Mouse (Mus musculus) kidney, postnatal 0 days (tissue): ENCODE results near the gene Stat1. TPM values are rescaled to one million over a fixed set of nuclear protein-coding genes. Genes with fewer than 3 reads are reported as not detected.

Experiments used
- ATAC-seq: fragments of 200-750 bp; cut with Nextera tagmentation; replicated peaks from 2 replicates; pipeline ENCODE4 v1.8.0; 2017; ENCODE audit warnings: low read depth, moderate number of reproducible peaks, moderate TSS enrichment, moderate library complexity; ENCODE audit not compliant: low FRiP score
- DNase-seq: peaks from one replicate; pipeline ENCODE4 v3.0.0-alpha.2; 2016; ENCODE audit warnings: low spot score
- H3K27ac ChIP-seq: fragments of 300-500 bp; sonication (generic); 2 replicates; pipeline ENCODE4 v1.5.1; 2014; ENCODE audit warnings: mild to moderate bottlenecking
- H3K27me3 ChIP-seq: fragments of 300-500 bp; sonication (generic); 2 replicates; pipeline ENCODE4 v1.6.1; 2014; ENCODE audit warnings: low read length, mixed read lengths; ENCODE audit not compliant: insufficient read depth
- H3K36me3 ChIP-seq: fragments of 300-500 bp; sonication (generic); 2 replicates; pipeline ENCODE4 v1.6.1; 2014; ENCODE audit warnings: low read length, mixed read lengths; ENCODE audit not compliant: insufficient read depth
- H3K4me1 ChIP-seq: fragments of 300-500 bp; sonication (generic); replicated peaks from 2 replicates; pipeline ENCODE4 v1.6.1; 2014; ENCODE audit warnings: antibody characterized with exemption, low read length, mixed read lengths; ENCODE audit not compliant: insufficient read depth
- H3K4me2 ChIP-seq: fragments of 300-500 bp; sonication (generic); 2 replicates; pipeline ENCODE4 v1.6.1; 2014; ENCODE audit warnings: mild to moderate bottlenecking, low read length, moderate library complexity, mixed read lengths
- H3K4me3 ChIP-seq: fragments of 300-500 bp; sonication (generic); replicated peaks from 2 replicates; pipeline ENCODE4 v1.5.1; 2014; ENCODE audit warnings: low read depth, low read length
- H3K9ac ChIP-seq: fragments of 300-500 bp; sonication (generic); 2 replicates; pipeline ENCODE4 v1.6.1; 2014; ENCODE audit warnings: low read depth, low read length
- H3K9me3 ChIP-seq: fragments of 300-500 bp; sonication (generic); replicated peaks from 2 replicates; pipeline ENCODE4 v1.6.1; 2016; ENCODE audit warnings: low read length, inconsistent platforms, mixed read lengths
- CTCF ChIP-seq: IDR thresholded peaks from 2 replicates; pipeline ENCODE4 v1.5.1; 2016; ENCODE audit warnings: antibody characterized with exemption, low read depth, mild to moderate bottlenecking, moderate library complexity
- WGBS: fragments of 180-500 bp; shearing (Covaris S2); extraction: QIAGEN DNeasy Blood & Tissue Kit; methylation state at CpG from one replicate; pipeline ENCODE4 v1.1.7; 2014; 5-methylcytosine and 5-hydroxymethylcytosine counted together
- polyA plus RNA-seq: library from polyadenylated mRNA; unstranded; fragments of >200 nt; fragmentation: Nextera tagmentation; extraction: Ambion mirVana; gene quantifications from 2 replicates; pipeline ENCODE4 v1.2.1, GENCODE M21; 2015

The Stat1 gene
- polyA plus RNA-seq, 1 experiment from 2014 or later = 36.9 TPM

DNA sequence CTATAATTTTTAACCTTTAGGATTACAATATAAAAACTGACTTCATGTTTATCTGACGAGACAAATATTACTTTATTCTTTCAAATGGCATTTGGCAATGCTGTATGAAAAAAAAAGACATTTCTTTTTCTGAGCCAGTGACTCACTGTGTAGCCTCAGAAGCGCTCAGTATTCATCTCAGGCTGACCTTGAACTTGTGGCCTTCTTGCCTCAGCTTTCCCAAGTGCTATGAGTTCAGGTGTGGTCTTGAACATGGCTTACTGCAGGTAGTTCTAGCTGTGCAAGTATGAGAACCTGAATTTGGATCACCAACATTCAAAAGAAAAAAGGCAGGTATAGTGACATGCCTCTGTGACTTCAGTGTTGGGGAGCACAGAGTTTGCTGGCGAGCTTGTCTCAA, 1.8 kb downstream of the Stat1 start:
- Histone ChIP-seq H3K36me3 (0 out of 2 replicates have a peak, but pooled peaks cover 11% of the 10 kb centered on the region), H3K9me3 (no peaks in the 10 kb centered on the region), H3K4me2 (0 out of 2 replicates have a peak overlapping the region, but pooled peaks have one; percentile 91), H3K27ac (no peak overlapping the region), H3K4me1 (peaks cover 7% of the 10 kb centered on the region; the same call in 1 of the 2 replicates), H3K4me3 (no peak overlapping the region), H3K9ac (no peak overlapping the region), H3K27me3 (no peaks in the 10 kb centered on the region)
- no peak for DNase-seq
- 91% methylated on average over 3 of the region's 3 CpGs for WGBS
- TF ChIP-seq CTCF = no peak
- ATAC-seq = no peak

DNA sequence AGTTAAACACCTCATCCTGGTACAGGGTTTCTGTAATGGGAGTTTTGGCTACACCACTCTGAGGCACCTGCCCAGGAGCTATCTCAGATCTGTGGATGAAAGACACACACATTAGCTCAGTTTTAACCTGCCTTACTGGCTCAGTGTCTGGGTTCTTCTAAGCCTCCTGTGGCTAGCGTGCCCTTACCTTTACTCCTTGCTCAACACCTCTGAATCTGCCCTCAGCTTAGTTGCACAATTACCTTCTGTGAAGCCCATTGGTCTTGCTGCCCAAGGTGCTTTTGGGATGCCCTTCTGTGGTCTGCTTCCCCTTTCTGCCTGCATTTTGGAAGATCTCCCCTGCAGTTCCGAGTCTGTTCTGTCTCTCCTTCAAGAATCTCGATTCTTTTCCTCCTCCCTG, 5.6 kb downstream of the Stat1 start:
- DNase-seq (no peak), ATAC-seq (no peak)
- Histone ChIP-seq H3K9ac (no peak overlapping the region), H3K4me3 (no peak overlapping the region), H3K4me2 (no peak overlapping the region), H3K27me3 (no peaks in the 10 kb centered on the region), H3K4me1 (peaks cover 7% of the 10 kb centered on the region; the same call in 1 of the 2 replicates), H3K9me3 (no peaks in the 10 kb centered on the region), H3K27ac (no peak overlapping the region), H3K36me3 (0 out of 2 replicates have a peak, but pooled peaks cover 28% of the 10 kb centered on the region)
- WGBS = 79% methylated on average over 3 of the region's 3 CpGs
- TF ChIP-seq CTCF = no peak

DNA sequence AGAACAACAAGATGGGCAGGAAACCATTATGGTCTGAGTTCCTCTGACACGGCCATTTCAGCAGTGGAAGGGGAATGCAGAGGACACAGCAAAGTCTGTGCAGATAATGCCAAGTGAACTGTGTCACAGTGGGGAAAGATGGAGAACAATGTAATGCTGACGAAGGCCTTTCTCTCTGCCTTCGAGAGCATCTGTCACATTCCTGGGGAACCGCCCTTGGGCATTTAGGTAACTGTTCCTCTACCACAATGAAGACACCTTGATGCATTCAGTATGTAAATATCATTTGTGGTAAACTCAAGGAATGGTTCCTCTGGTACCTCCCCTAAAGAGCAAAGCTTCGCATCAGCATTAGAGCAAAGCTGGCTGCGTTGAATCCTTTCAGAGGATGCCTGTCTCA, 8.1 kb downstream of the Stat1 start:
- TF ChIP-seq CTCF = no peak
- no peaks in the 10 kb centered on the region for H3K9me3 ChIP-seq
- no peak overlapping the region for H3K4me3 ChIP-seq
- H3K27me3 ChIP-seq = no peaks in the 10 kb centered on the region
- no peak overlapping the region for H3K9ac ChIP-seq
- DNase-seq (no peak), ATAC-seq (no peak)
- no peaks in the 10 kb centered on the region for H3K4me1 ChIP-seq
- WGBS = 94% methylated on average over 6 of the region's 6 CpGs
- 0 out of 2 replicates have a peak, but pooled peaks cover 28% of the 10 kb centered on the region for H3K36me3 ChIP-seq
- no peak overlapping the region for H3K27ac ChIP-seq
- no peak overlapping the region for H3K4me2 ChIP-seq

DNA sequence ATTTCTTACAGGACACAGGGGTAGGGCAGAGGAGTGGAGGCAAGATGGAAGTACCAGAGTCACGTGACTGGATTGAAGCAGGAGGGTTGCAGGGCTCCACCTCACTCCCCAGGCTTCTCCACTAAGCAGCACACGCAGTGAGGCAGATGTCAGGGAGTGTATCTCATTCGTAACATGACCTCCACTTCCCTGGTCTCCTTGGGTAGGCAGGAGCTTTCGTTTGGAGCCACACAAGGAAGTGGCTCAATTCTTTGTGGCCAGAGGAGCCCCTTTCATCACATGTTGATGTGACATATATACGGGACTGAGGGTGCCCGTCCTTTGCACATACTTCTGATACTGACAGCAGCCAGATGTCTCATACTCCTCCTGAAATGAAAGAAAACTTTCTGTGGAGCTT, 10.6 kb downstream of the Stat1 start:
- 44% methylated on average over 6 of the region's 6 CpGs for WGBS
- ATAC-seq (no peak), DNase-seq (no peak)
- Histone ChIP-seq H3K36me3 (peaks cover 30% of the 10 kb centered on the region; the same call in 1 of the 2 replicates), H3K4me3 (no peak overlapping the region), H3K27me3 (no peaks in the 10 kb centered on the region), H3K4me2 (no peak overlapping the region), H3K9me3 (no peaks in the 10 kb centered on the region), H3K27ac (no peak overlapping the region), H3K9ac (no peak overlapping the region), H3K4me1 (no peaks in the 10 kb centered on the region)
- no peak for TF ChIP-seq CTCF

DNA sequence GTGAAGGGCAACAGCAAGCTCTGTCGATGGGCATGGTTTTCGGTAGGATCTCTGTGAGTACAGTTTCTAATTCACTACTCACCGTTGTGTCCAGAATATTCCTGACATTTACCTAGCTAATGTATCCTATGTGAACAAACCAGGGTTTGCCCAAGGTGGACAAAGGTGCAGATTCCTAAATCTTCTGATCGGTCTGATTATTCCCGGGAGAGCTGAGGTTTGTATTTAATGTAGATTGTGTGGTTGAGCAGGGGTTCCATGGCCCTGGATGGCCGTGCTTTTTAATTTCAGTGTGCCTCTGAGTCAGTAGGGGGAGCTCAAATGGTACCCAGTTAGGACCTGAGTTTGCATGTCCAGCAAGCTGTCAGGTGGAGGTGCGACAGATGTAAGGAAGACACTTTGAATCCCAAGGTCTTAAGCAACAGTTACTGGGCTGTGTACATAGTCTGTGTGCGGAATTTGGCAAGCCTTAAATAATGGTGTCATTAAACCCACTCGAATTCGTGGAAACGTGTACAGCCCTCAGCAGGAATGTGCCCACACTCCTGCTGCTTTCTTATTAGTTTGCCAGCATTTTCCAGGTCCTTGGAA, 12.6 kb downstream of the Stat1 start:
- Histone ChIP-seq H3K27me3 (no peaks in the 10 kb centered on the region), H3K9ac (no peak overlapping the region), H3K27ac (no peak overlapping the region), H3K4me3 (no peak overlapping the region), H3K4me2 (no peak overlapping the region), H3K9me3 (no peaks in the 10 kb centered on the region), H3K4me1 (no peaks in the 10 kb centered on the region), H3K36me3 (peaks cover 36% of the 10 kb centered on the region)
- WGBS = 79% methylated on average over 11 of the region's 11 CpGs
- peak; percentile 33; the same call in 1 of the 2 replicates for TF ChIP-seq CTCF
- ATAC-seq (no peak), DNase-seq (no peak)

DNA sequence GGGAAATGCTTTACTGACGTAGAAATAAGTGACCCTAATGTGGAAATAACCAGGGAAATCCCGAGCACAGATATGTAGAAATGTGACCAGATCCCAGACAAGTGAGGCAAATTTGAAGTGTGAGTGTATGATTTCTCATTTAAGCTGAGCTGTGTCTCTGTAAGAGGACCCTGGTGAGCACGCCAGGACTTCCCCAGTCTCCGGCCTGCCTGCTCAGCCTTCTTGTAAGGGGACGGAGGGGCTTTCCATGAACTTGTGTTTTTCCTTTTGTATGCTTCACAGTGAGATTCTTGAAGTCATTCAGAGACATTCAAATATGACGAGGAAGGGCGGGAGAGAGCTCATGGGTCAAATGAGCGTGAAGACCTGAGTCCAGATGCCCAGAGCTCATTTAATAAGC, 14.0 kb downstream of the Stat1 start:
- peaks cover 48% of the 10 kb centered on the region for H3K36me3 ChIP-seq
- TF ChIP-seq CTCF = no peak
- no peak overlapping the region for H3K4me2 ChIP-seq
- ATAC-seq (no peak), DNase-seq (no peak)
- H3K27me3 ChIP-seq = no peaks in the 10 kb centered on the region
- H3K27ac ChIP-seq = no peak overlapping the region
- H3K4me1 ChIP-seq = no peaks in the 10 kb centered on the region
- H3K4me3 ChIP-seq = no peak overlapping the region
- 90% methylated on average over 8 of the region's 8 CpGs for WGBS
- H3K9ac ChIP-seq = no peak overlapping the region
- no peaks in the 10 kb centered on the region for H3K9me3 ChIP-seq

DNA sequence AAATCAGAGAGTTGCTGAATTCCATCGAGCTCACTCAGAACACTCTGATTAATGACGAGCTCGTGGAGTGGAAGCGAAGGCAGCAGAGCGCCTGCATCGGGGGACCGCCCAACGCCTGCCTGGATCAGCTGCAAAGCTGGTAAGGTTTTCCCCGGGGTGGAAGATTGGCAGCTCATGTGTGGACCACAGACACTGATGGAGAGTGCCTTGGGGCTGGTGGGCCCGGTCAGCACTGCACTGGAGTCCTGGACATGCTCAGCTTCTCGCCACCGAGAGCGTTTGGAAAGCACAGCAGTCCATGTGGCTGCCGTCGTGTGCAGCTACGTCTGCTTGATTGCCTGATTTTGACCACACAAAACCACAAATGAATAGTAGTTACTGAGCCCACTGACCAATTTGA, 18.1 kb downstream of the Stat1 start:
- Histone ChIP-seq H3K27me3 (no peaks in the 10 kb centered on the region), H3K4me2 (no peak overlapping the region), H3K4me3 (no peak overlapping the region), H3K27ac (no peak overlapping the region), H3K4me1 (no peaks in the 10 kb centered on the region), H3K9ac (no peak overlapping the region), H3K9me3 (no peaks in the 10 kb centered on the region), H3K36me3 (peaks cover 47% of the 10 kb centered on the region)
- DNase-seq (no peak), ATAC-seq (no peak)
- 86% methylated on average over 16 of the region's 16 CpGs for WGBS
- TF ChIP-seq CTCF = no peak
